Mouse (Mus musculus) cortical plate, adult 2 months (tissue): ENCODE data around the gene March6. TPM values are rescaled to one million over a fixed set of nuclear protein-coding genes. Genes with fewer than 3 reads are reported as not detected.

Experiments used
- H3K27ac ChIP-seq: fragments of 200-500 bp; 2 replicates; pipeline ENCODE4 v1.5.1; 2012; ENCODE audit warnings: low read length, control low read depth, inconsistent platforms; ENCODE audit not compliant: insufficient read depth
- H3K4me1 ChIP-seq: fragments of 200-500 bp; 2 replicates; pipeline ENCODE4 v1.6.1; 2011; ENCODE audit warnings: low read length; ENCODE audit not compliant: control insufficient read depth, insufficient read depth
- H3K4me3 ChIP-seq: fragments of 200-500 bp; 2 replicates; pipeline ENCODE4 v1.5.1; 2011; ENCODE audit warnings: mild to moderate bottlenecking, low read length, control low read depth; ENCODE audit not compliant: insufficient read depth
- CTCF ChIP-seq: fragments of 200-500 bp; IDR thresholded peaks from 2 replicates; pipeline ENCODE4 v1.5.1; 2011; ENCODE audit warnings: mild to moderate bottlenecking, control low read depth, low read length; ENCODE audit not compliant: insufficient read depth; ENCODE audit errors: extremely low read depth
- POLR2A ChIP-seq: fragments of 200-500 bp; IDR thresholded peaks from 2 replicates; pipeline ENCODE4 v1.6.1; 2011; ENCODE audit warnings: mild to moderate bottlenecking, low read length, control low read depth; ENCODE audit not compliant: insufficient read depth; ENCODE audit errors: extremely low read depth
- polyA plus RNA-seq: library from polyadenylated mRNA; depleted of rRNA; stranded (reverse); fragments of >200 nt; gene quantifications from 2 replicates; pipeline ENCODE4 v1.2.3, GENCODE M21; 2012; rRNA removed

The March6 gene
- polyA plus RNA-seq, 1 experiment, result 84.0 TPM

DNA sequence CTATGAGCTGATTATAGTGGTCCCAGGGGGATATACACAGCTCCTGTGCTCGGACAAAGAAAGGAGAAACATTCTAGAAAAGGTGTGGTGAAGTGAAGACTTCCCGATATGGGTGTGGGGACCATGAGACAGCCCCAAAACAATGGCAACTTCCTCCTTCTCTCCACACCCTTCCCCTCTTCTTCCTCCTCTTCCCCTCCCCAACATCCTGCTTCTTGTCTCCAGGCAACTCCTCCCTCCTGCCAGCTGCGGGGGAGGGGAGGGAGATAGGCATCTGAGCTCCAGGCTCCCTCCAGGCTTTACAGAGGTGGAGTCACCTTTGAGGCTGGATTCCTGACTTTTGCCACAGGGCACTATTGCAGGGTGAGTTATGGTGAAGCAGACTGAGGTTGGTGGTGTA, 117.9 kb downstream of the March6 start:
- Histone ChIP-seq H3K4me3 (no peak overlapping the region), H3K4me1 (peaks cover 2% of the 10 kb centered on the region), H3K27ac (no peak overlapping the region)
- TF ChIP-seq POLR2A (no peak), CTCF (no peak)

DNA sequence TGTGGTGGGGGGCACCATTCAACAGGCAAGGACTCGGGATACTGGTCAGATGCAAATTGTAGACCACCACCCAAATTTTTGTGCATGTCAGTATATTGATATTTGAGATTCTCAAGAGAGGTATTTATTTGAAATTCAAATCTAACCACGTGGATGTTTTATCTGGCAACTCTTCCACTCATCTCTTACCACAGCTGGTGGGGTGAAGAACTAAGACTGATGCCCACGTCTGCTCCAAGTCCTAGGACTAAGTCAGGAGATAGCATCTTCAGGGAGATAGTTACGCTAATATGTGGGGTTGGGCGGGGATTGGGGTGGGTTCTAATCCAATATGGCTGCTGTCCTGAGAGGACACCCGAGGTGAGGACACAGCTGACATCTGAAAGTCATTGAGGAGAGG, 118.4 kb downstream of the March6 start:
- TF ChIP-seq CTCF (no peak), POLR2A (no peak)
- no peak overlapping the region for H3K27ac ChIP-seq
- peaks cover 2% of the 10 kb centered on the region for H3K4me1 ChIP-seq
- no peak overlapping the region for H3K4me3 ChIP-seq

DNA sequence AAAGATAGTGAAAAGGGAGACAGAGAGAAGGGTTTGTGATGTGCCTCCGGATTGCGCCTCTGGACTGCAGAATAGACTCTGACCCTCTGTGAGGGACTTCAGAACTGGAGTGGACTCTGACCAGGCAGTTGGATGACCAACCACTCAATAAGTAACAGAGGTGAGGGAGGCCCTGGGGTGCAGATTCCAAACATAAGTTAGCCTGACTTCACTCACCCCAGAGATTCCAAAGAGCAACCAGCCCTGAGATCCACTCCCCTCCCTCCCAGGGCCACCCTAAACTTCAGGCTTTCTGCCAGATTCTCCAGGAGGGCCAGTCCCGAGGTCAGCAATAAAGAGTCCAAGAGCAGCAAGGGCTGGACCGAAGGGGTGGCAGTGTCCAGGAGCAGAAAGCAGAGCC, 123.4 kb downstream of the March6 start:
- no peaks in the 10 kb centered on the region for H3K4me1 ChIP-seq
- H3K4me3 ChIP-seq, result no peak overlapping the region
- H3K27ac ChIP-seq, result no peak overlapping the region
- TF ChIP-seq CTCF (no peak), POLR2A (no peak)

DNA sequence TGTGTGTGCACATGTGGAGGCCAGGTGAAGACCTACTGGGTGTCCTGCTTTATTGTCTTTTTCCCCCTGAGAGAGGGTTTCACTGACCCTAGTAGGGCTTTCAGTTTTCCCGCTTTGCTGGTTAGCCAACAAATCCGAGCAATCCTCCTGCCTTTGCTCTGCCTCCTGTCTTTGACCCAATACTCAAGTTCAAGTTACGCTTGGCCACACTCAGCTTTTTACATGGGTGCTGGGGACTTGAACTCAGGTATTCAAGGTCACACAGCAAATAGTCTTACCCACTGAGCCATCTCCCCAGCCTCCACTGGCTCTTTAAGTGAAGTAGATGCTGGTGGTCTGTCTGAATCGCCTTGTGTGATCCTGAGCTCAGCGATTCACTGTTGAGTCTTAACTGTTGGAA, 124.0 kb downstream of the March6 start:
- Histone ChIP-seq H3K27ac (no peak overlapping the region), H3K4me3 (no peak overlapping the region), H3K4me1 (no peaks in the 10 kb centered on the region)
- no peak for TF ChIP-seq CTCF
- TF ChIP-seq POLR2A, result no peak

Other genes starting within 250 kb of the March6 start
- 33.9 and 34.5 TPM in 2 replicates for gene Ankrd33b, start 163.3 kb downstream of the March6 start, polyA plus RNA-seq
- gene Ropn1l, start 77.3 kb downstream of the March6 start, polyA plus RNA-seq, result 0.85 and 1.2 TPM in 2 replicates
- gene Cmbl, start 34.3 kb upstream of the March6 start, polyA plus RNA-seq, result 22.0 and 23.8 TPM in 2 replicates
- 172 and 180 TPM in 2 replicates for gene Cct5, start 70.8 kb upstream of the March6 start, polyA plus RNA-seq
- gene Fam173b, start 70.8 kb upstream of the March6 start, polyA plus RNA-seq, result 11.9 and 13.2 TPM in 2 replicates